Mouse (Mus musculus): Measurements from ENCODE around the gene Cand1.

GRCm38 (mm10) chr10:119205229-119205628, 34.6 kb downstream of the Cand1 start:
- TF ChIP-seq CTCF (conservative IDR thresholded peaks at IDR 0.05; ENCODE audit: low read length) = no peak
- no peak for TF ChIP-seq NANOG (IDR thresholded peaks at IDR 0.05; ENCODE audit: borderline replicate concordance, low read length)

Data from E14TG2a.4 (cell line).